Comparison of ENCODE assay signal across 22 mouse cellular contexts in the genomic region with DNA sequence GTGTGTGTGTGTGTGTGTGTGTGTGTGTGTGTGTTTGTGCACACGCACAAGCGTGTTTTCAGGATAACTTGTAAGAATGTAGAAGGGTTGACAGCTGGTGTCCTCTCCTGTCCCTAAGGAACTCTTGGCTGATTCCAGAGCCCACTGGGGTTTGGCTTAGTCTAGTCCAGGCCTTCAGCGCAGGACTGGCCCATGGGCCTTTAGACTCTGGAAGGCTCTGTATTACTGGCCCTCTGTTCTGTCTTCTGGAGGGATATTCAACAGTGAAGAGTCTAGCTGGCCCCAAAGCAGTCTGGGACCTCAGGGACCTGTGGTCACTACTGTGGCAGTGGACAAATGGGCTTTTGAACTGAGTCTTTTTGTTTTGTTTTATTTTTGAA. TPM values are rescaled to one million over a fixed set of nuclear protein-coding genes. Genes with fewer than 3 reads are reported as not detected.
DNase-seq lines count a peak whose midpoint lies in the region; ATAC-seq and TF ChIP-seq lines count a peak whose summit lies in the region.
"Had no signal": no experiment of that assay in that cellular context is flagged by ENCODE, and none has a peak within 500 bp of the region (broad histone marks: within the 10 kb centered on the region; RNA-seq: fewer than 3 reads in every experiment).

No protein-coding gene starts in this region.

- H3K27me3 ChIP-seq in hindbrain, embryonic 10.5 days (ENCODE audit: insufficient read depth, poor library complexity, severe bottlenecking), result no peaks in the 10 kb centered on the region
- no peaks in the 10 kb centered on the region for H3K27me3 ChIP-seq in hindbrain, embryonic 14.5 days (ENCODE audit: control insufficient read depth, insufficient read depth, low read length)
- H3K27me3 ChIP-seq in embryonic facial prominence, embryonic 12.5 days, result no peaks in the 10 kb centered on the region
- H3K27me3 ChIP-seq in limb, embryonic 11.5 days (ENCODE audit: control insufficient read depth, insufficient read depth, low read length), result no peaks in the 10 kb centered on the region
- no peaks in the 10 kb centered on the region for H3K27me3 ChIP-seq in limb, embryonic 14.5 days (ENCODE audit: control insufficient read depth, insufficient read depth, low read length)
- H3K27me3 ChIP-seq in forebrain, embryonic 11.5 days (ENCODE audit: control insufficient read depth, insufficient read depth, low read length), result no peaks in the 10 kb centered on the region
- H3K27me3 ChIP-seq: forebrain, embryonic 12.5 days; forebrain, embryonic 15.5 days; heart, embryonic 12.5 days; heart, embryonic 15.5 days; hindbrain, embryonic 15.5 days had no signal

- 81% methylated on average over 3 of the region's 3 CpGs for WGBS in hindbrain, embryonic 10.5 days
- 90% methylated on average over 3 of the region's 3 CpGs for WGBS in hindbrain, embryonic 14.5 days
- 79% methylated on average over 3 of the region's 3 CpGs for WGBS in embryonic facial prominence, embryonic 12.5 days
- 64% methylated on average over 3 of the region's 3 CpGs for WGBS in limb, embryonic 11.5 days
- 64% methylated on average over 3 of the region's 3 CpGs for WGBS in limb, embryonic 14.5 days
- 91% methylated on average over 3 of the region's 3 CpGs for WGBS in forebrain, embryonic 11.5 days

- H3K27ac ChIP-seq in hindbrain, embryonic 10.5 days, result peak overlapping the region; percentile 29; the same call in 1 of the 2 replicates
- H3K27ac ChIP-seq in hindbrain, embryonic 14.5 days, result no peak overlapping the region
- 0 out of 2 replicates have a peak overlapping the region, but pooled peaks have one; percentile 50 for H3K27ac ChIP-seq in embryonic facial prominence, embryonic 12.5 days
- H3K27ac ChIP-seq in limb, embryonic 11.5 days (replicated peaks; ENCODE audit: low read depth, low read length), result peak overlapping the region; percentile 76
- 0 out of 2 replicates have a peak overlapping the region, but pooled peaks have one; percentile 43 for H3K27ac ChIP-seq in limb, embryonic 14.5 days (replicated peaks; ENCODE audit: low read depth, low read length)
- no peak overlapping the region for H3K27ac ChIP-seq in forebrain, embryonic 11.5 days (ENCODE audit: low read depth, low read length)
- H3K27ac ChIP-seq: forebrain, embryonic 12.5 days; forebrain, embryonic 15.5 days; heart, embryonic 15.5 days; hindbrain, embryonic 15.5 days had no signal

- no peak for TF ChIP-seq POLR2A in limb, embryonic 14.5 days (IDR thresholded peaks at IDR 0.05; ENCODE audit: borderline replicate concordance, extremely low read depth, insufficient read depth, insufficient read length)

- no peak overlapping the region for H3K4me2 ChIP-seq in hindbrain, embryonic 14.5 days (replicated peaks)
- H3K4me2 ChIP-seq in embryonic facial prominence, embryonic 12.5 days (replicated peaks), result no peak overlapping the region
- no peak overlapping the region for H3K4me2 ChIP-seq in limb, embryonic 11.5 days (ENCODE audit: low read depth, severe bottlenecking)
- H3K4me2 ChIP-seq in limb, embryonic 14.5 days (replicated peaks; ENCODE audit: low read depth, low read length, severe bottlenecking), result no peak overlapping the region
- H3K4me2 ChIP-seq in forebrain, embryonic 11.5 days (ENCODE audit: low read depth, low read length, severe bottlenecking), result no peak overlapping the region
- H3K4me2 ChIP-seq: forebrain, embryonic 12.5 days; forebrain, embryonic 15.5 days; heart, embryonic 12.5 days; heart, embryonic 15.5 days; hindbrain, embryonic 15.5 days had no signal

- peaks cover 12% of the 10 kb centered on the region for H3K4me1 ChIP-seq in hindbrain, embryonic 10.5 days (replicated peaks)
- no peaks in the 10 kb centered on the region for H3K4me1 ChIP-seq in hindbrain, embryonic 14.5 days (replicated peaks; ENCODE audit: control insufficient read depth, insufficient read depth, low read length)
- peaks cover 17% of the 10 kb centered on the region for H3K4me1 ChIP-seq in embryonic facial prominence, embryonic 12.5 days
- H3K4me1 ChIP-seq in limb, embryonic 11.5 days (ENCODE audit: control insufficient read depth, insufficient read depth, low read length), result peaks cover 35% of the 10 kb centered on the region
- H3K4me1 ChIP-seq in limb, embryonic 14.5 days (ENCODE audit: control insufficient read depth, insufficient read depth, low read length), result peaks cover 42% of the 10 kb centered on the region
- no peaks in the 10 kb centered on the region for H3K4me1 ChIP-seq in forebrain, embryonic 11.5 days (replicated peaks; ENCODE audit: control insufficient read depth, insufficient read depth, low read length)
- H3K4me1 ChIP-seq: forebrain, embryonic 12.5 days; forebrain, embryonic 15.5 days; heart, embryonic 12.5 days; heart, embryonic 15.5 days; hindbrain, embryonic 15.5 days had no signal

- H3K36me3 ChIP-seq in hindbrain, embryonic 10.5 days, result no peaks in the 10 kb centered on the region
- no peaks in the 10 kb centered on the region for H3K36me3 ChIP-seq in hindbrain, embryonic 14.5 days (replicated peaks; ENCODE audit: control insufficient read depth, insufficient read depth)
- no peaks in the 10 kb centered on the region for H3K36me3 ChIP-seq in embryonic facial prominence, embryonic 12.5 days
- H3K36me3 ChIP-seq in limb, embryonic 11.5 days (ENCODE audit: control insufficient read depth, insufficient read depth, low read length), result no peaks in the 10 kb centered on the region
- no peaks in the 10 kb centered on the region for H3K36me3 ChIP-seq in limb, embryonic 14.5 days (ENCODE audit: control insufficient read depth, insufficient read depth, low read length)
- no peaks in the 10 kb centered on the region for H3K36me3 ChIP-seq in forebrain, embryonic 11.5 days (ENCODE audit: control insufficient read depth, insufficient read depth, low read length)
- H3K36me3 ChIP-seq: forebrain, embryonic 12.5 days; forebrain, embryonic 15.5 days; heart, embryonic 12.5 days; heart, embryonic 15.5 days; hindbrain, embryonic 15.5 days had no signal

- DNase-seq in hindbrain, embryonic 10.5 days (ENCODE audit: low spot score), result no peak
- no peak for DNase-seq in hindbrain, embryonic 14.5 days (ENCODE audit: low spot score)
- DNase-seq in limb, embryonic 11.5 days (ENCODE audit: low spot score), result no peak
- DNase-seq in limb, embryonic 14.5 days (ENCODE audit: low spot score), result no peak
- DNase-seq in lung, adult 18-20 months, result no peak
- DNase-seq in adrenal gland, postnatal 36 days, result no peak
- no peak for DNase-seq in forebrain, embryonic 11.5 days (ENCODE audit: low spot score)
- DNase-seq: adrenal gland, postnatal 10 days; cerebellum, adult 11 months; cerebellum, adult 2 months; cerebellum, adult 9-11 months; cerebellum, postnatal 25 days; gastrocnemius, postnatal 10 days; gastrocnemius, postnatal 36 days; heart, postnatal 10 days; heart, postnatal 36 days had no signal

- no peaks in the 10 kb centered on the region for H3K9me3 ChIP-seq in hindbrain, embryonic 10.5 days
- no peaks in the 10 kb centered on the region for H3K9me3 ChIP-seq in hindbrain, embryonic 14.5 days (ENCODE audit: control insufficient read depth, low read length)
- no peaks in the 10 kb centered on the region for H3K9me3 ChIP-seq in embryonic facial prominence, embryonic 12.5 days
- H3K9me3 ChIP-seq in limb, embryonic 11.5 days (ENCODE audit: control insufficient read depth, low read length), result no peaks in the 10 kb centered on the region
- no peaks in the 10 kb centered on the region for H3K9me3 ChIP-seq in limb, embryonic 14.5 days (ENCODE audit: control insufficient read depth, low read length)
- no peaks in the 10 kb centered on the region for H3K9me3 ChIP-seq in forebrain, embryonic 11.5 days (ENCODE audit: control insufficient read depth, low read length)
- H3K9me3 ChIP-seq: forebrain, embryonic 12.5 days; forebrain, embryonic 15.5 days; heart, embryonic 15.5 days; hindbrain, embryonic 15.5 days had no signal

- ATAC-seq in hindbrain, embryonic 14.5 days (ENCODE audit: low FRiP score), result no peak
- no peak for ATAC-seq in embryonic facial prominence, embryonic 12.5 days (ENCODE audit: insufficient number of reproducible peaks, insufficient read depth, low FRiP score, low TSS enrichment)
- ATAC-seq in limb, embryonic 11.5 days (ENCODE audit: insufficient number of reproducible peaks, low FRiP score, low TSS enrichment, low read depth), result no peak
- no peak for ATAC-seq in limb, embryonic 14.5 days (ENCODE audit: low FRiP score, low read depth)
- ATAC-seq in forebrain, embryonic 11.5 days (replicated peaks; ENCODE audit: low FRiP score), result no peak
- ATAC-seq: forebrain, embryonic 15.5 days had no signal

- no peak overlapping the region for H3K9ac ChIP-seq in hindbrain, embryonic 14.5 days
- H3K9ac ChIP-seq in embryonic facial prominence, embryonic 12.5 days, result no peak overlapping the region
- no peak overlapping the region for H3K9ac ChIP-seq in limb, embryonic 11.5 days (ENCODE audit: low read length)
- no peak overlapping the region for H3K9ac ChIP-seq in limb, embryonic 14.5 days (ENCODE audit: low read depth, low read length, severe bottlenecking)
- H3K9ac ChIP-seq in forebrain, embryonic 11.5 days (ENCODE audit: low read length), result no peak overlapping the region
- H3K9ac ChIP-seq: forebrain, embryonic 12.5 days; forebrain, embryonic 15.5 days; heart, embryonic 12.5 days; heart, embryonic 15.5 days; hindbrain, embryonic 15.5 days had no signal

- H3K4me3 ChIP-seq in hindbrain, embryonic 10.5 days, result no peak overlapping the region
- no peak overlapping the region for H3K4me3 ChIP-seq in hindbrain, embryonic 14.5 days (replicated peaks; ENCODE audit: low read length)
- no peak overlapping the region for H3K4me3 ChIP-seq in embryonic facial prominence, embryonic 12.5 days
- no peak overlapping the region for H3K4me3 ChIP-seq in limb, embryonic 11.5 days (ENCODE audit: low read depth, low read length)
- no peak overlapping the region for H3K4me3 ChIP-seq in limb, embryonic 14.5 days (replicated peaks; ENCODE audit: low read length)
- no peak overlapping the region for H3K4me3 ChIP-seq in forebrain, embryonic 11.5 days (ENCODE audit: low read depth, low read length)
- H3K4me3 ChIP-seq: forebrain, embryonic 12.5 days; forebrain, embryonic 15.5 days; heart, embryonic 12.5 days; heart, embryonic 15.5 days; hindbrain, embryonic 15.5 days had no signal

RNA-seq across cellular contexts. Expression of a gene that starts 32.9 kb away (rescaled TPM):
- polyA plus RNA-seq in hindbrain, embryonic 10.5 days (2016; fragmentation: Nextera tagmentation; extraction: Ambion mirVana), result 92.2 and 117 TPM in 2 replicates
- 16.8 and 18.1 TPM in 2 replicates for polyA plus RNA-seq in hindbrain, embryonic 14.5 days (2014; fragmentation: Nextera tagmentation; extraction: Ambion mirVana)
- polyA plus RNA-seq in embryonic facial prominence, embryonic 12.5 days (2016; fragmentation: Nextera tagmentation; extraction: Ambion mirVana), result 173 and 184 TPM in 2 replicates
- polyA plus RNA-seq in limb, embryonic 11.5 days (2014; fragmentation: Nextera tagmentation; extraction: Ambion mirVana), result 219 and 223 TPM in 2 replicates
- polyA plus RNA-seq in limb, embryonic 14.5 days (2012; rRNA removed), result 268 and 329 TPM in 2 replicates
- 238 and 240 TPM in 2 replicates for polyA plus RNA-seq in limb, embryonic 14.5 days (2014; fragmentation: Nextera tagmentation; extraction: Ambion mirVana)
- total RNA-seq in adrenal gland, postnatal 36 days (2021), result 10 to 100 TPM; 16.5 to 17.0 TPM
- 86.8 and 90.0 TPM in 2 replicates for polyA plus RNA-seq in forebrain, embryonic 11.5 days (2014; fragmentation: Nextera tagmentation; extraction: Ambion mirVana)

Comparison
In these comparisons a context has a peak if more than half of its experiments do, and no peak if none do; other contexts are left out.
1. H3K27ac ChIP-seq: peak in hindbrain, embryonic 10.5 days (single experiment), embryonic facial prominence, embryonic 12.5 days (single experiment), limb, embryonic 11.5 days (single experiment) and limb, embryonic 14.5 days (single experiment); none in hindbrain, embryonic 14.5 days (single experiment) and forebrain, embryonic 11.5 days (single experiment).